Mouse (Mus musculus): ENCODE measurements around the gene Mast4. TPM values are rescaled to one million over a fixed set of nuclear protein-coding genes. Genes with fewer than 3 reads are reported as not detected.

Mast4 gene
- total and polyA plus RNA-seq, 3 experiments: 0.99 to 7.4 (median 6.1) TPM

- H3K36me3 ChIP-seq (replicated peaks in 1 of 2; ENCODE audit: control insufficient read depth in 1 of 2, insufficient read depth in 1 of 2, low read length in 1 of 2): peaks cover 28 to 33% of the 10 kb centered on the region in 2 experiments
- no peaks in the 10 kb centered on the region for H3K27me3 ChIP-seq (replicated peaks)
- H3K79me2 ChIP-seq (replicated peaks; ENCODE audit: control insufficient read depth, extremely low read depth, insufficient read depth, poor library complexity, severe bottlenecking): no peaks in the 10 kb centered on the region
- H3K27ac ChIP-seq (ENCODE audit: insufficient read depth, low read depth): no peak overlapping the region
- no peak overlapping the region for H3K4me3 ChIP-seq (replicated peaks in 1 of 3; ENCODE audit: low read depth in 2 of 3, low read length in 2 of 3, poor library complexity in 1 of 3)
- no peak overlapping the region for H3K9ac ChIP-seq (ENCODE audit: insufficient read depth, low read depth)
- in situ Hi-C loops (cut with MboI; ENCODE audit: low pct_ligation_motif_present, low pct_unique_long_range_greater_than_20kb, low sequenced_read_pairs): no loop called here
- no peak overlapping the region for H3K4me2 ChIP-seq (ENCODE audit: insufficient read depth, low read depth, poor library complexity, severe bottlenecking)
- dilution Hi-C loops (cut with MboI; ENCODE audit: extremely low pct_ligation_motif_present, extremely low pct_unique_long_range_greater_than_20kb, low sequenced_read_pairs): no loop called here
- TF ChIP-seq PAX5 (IDR thresholded peaks at IDR 0.05; ENCODE audit: low read length): no peak
- TF ChIP-seq MAFK (IDR thresholded peaks at IDR 0.05; ENCODE audit: insufficient replicate concordance, low read length): no peak
- TF ChIP-seq RAD21 (IDR thresholded peaks at IDR 0.05; ENCODE audit: low read depth, low read length): no peak
- no peak for TF ChIP-seq MEF2A (IDR thresholded peaks at IDR 0.05; ENCODE audit: borderline replicate concordance, low read depth, low read length)
- no peak for TF ChIP-seq CHD1 (IDR thresholded peaks at IDR 0.05; ENCODE audit: low read depth, low read length)
- TF ChIP-seq JUN (IDR thresholded peaks at IDR 0.05; ENCODE audit: insufficient read depth, low read depth, low read length): no peak
- no peak for TF ChIP-seq NELFE (IDR thresholded peaks at IDR 0.05; ENCODE audit: low read depth, low read length)
- no peak for TF ChIP-seq UBTF (IDR thresholded peaks at IDR 0.05; ENCODE audit: low read depth, low read length)
- TF ChIP-seq CTCF (conservative IDR thresholded peaks at IDR 0.05 in 1 of 2, IDR thresholded peaks at IDR 0.05 in 1 of 2; ENCODE audit: low read depth in 2 of 2, low read length in 2 of 2): no peak
- no peak for TF ChIP-seq EP300 (IDR thresholded peaks at IDR 0.05; ENCODE audit: low read length)
- no peak for TF ChIP-seq ZMIZ1 (IDR thresholded peaks at IDR 0.05; ENCODE audit: low read depth, low read length)
- no peak for TF ChIP-seq NRF1 (IDR thresholded peaks at IDR 0.05; ENCODE audit: low read depth, low read length)
- TF ChIP-seq USF2 (conservative IDR thresholded peaks at IDR 0.05; ENCODE audit: low read depth, low read length): no peak
- no peaks in the 10 kb centered on the region for H3K9me3 ChIP-seq (replicated peaks; ENCODE audit: low read length)
- no peaks in the 10 kb centered on the region for H3K4me1 ChIP-seq (ENCODE audit: control insufficient read depth in 1 of 2, insufficient read depth in 2 of 2)
- DNase-seq (ENCODE audit: extremely low read depth): no peak
These were observed 543.6 kb downstream of the Mast4 start for GRCm38 (mm10) chr13:102790601-102791155.

GRCm38 (mm10) chr13:102786666-102787230, 547.5 kb downstream of the Mast4 start:
- in situ Hi-C loops (cut with MboI; ENCODE audit: low pct_ligation_motif_present, low pct_unique_long_range_greater_than_20kb, low sequenced_read_pairs): no loop called here
- H3K36me3 ChIP-seq (replicated peaks in 1 of 2; ENCODE audit: control insufficient read depth in 1 of 2, insufficient read depth in 1 of 2, low read length in 1 of 2): peaks cover 14 to 18% of the 10 kb centered on the region in 2 experiments
- no peak for DNase-seq (ENCODE audit: extremely low read depth)
- no peak for TF ChIP-seq ZNF384 (IDR thresholded peaks at IDR 0.05; ENCODE audit: low read depth, low read length)
- TF ChIP-seq USF2 (conservative IDR thresholded peaks at IDR 0.05; ENCODE audit: low read depth, low read length): no peak
- TF ChIP-seq CTCF (conservative IDR thresholded peaks at IDR 0.05 in 1 of 2, IDR thresholded peaks at IDR 0.05 in 1 of 2; ENCODE audit: low read depth in 2 of 2, low read length in 2 of 2): no peak
- TF ChIP-seq IRF4 (IDR thresholded peaks at IDR 0.05; ENCODE audit: low read depth, low read length): no peak
- no peak for TF ChIP-seq GABPA (IDR thresholded peaks at IDR 0.05; ENCODE audit: insufficient replicate concordance, low read depth, low read length)
- TF ChIP-seq E2F4 (IDR thresholded peaks at IDR 0.05; ENCODE audit: insufficient replicate concordance, low read depth, low read length): no peak
- no peak for TF ChIP-seq ZKSCAN1 (IDR thresholded peaks at IDR 0.05; ENCODE audit: borderline replicate concordance, low read depth, low read length)
- no peak for TF ChIP-seq ZMIZ1 (IDR thresholded peaks at IDR 0.05; ENCODE audit: low read depth, low read length)
- no peak for TF ChIP-seq RCOR1 (conservative IDR thresholded peaks at IDR 0.05; ENCODE audit: low read depth, low read length)
- TF ChIP-seq EP300 (IDR thresholded peaks at IDR 0.05; ENCODE audit: low read length): no peak
- no peak for TF ChIP-seq MEF2A (IDR thresholded peaks at IDR 0.05; ENCODE audit: borderline replicate concordance, low read depth, low read length)
- no peak for TF ChIP-seq MAX (IDR thresholded peaks at IDR 0.05; ENCODE audit: low read length)
- no peak for TF ChIP-seq ZC3H11A (IDR thresholded peaks at IDR 0.05; ENCODE audit: low read depth, low read length)
- TF ChIP-seq HCFC1 (IDR thresholded peaks at IDR 0.05; ENCODE audit: low read depth, low read length): no peak
- no peak for TF ChIP-seq UBTF (IDR thresholded peaks at IDR 0.05; ENCODE audit: low read depth, low read length)
- no peak for TF ChIP-seq TBP (conservative IDR thresholded peaks at IDR 0.05; ENCODE audit: low read depth, low read length)
- TF ChIP-seq POLR2A (IDR thresholded peaks at IDR 0.05; ENCODE audit: low read depth, low read length): no peak
- no peak for TF ChIP-seq ELF1 (IDR thresholded peaks at IDR 0.05; ENCODE audit: low read depth, low read length)
- H3K79me2 ChIP-seq (replicated peaks; ENCODE audit: control insufficient read depth, extremely low read depth, insufficient read depth, poor library complexity, severe bottlenecking): no peaks in the 10 kb centered on the region
- H3K27ac ChIP-seq (ENCODE audit: insufficient read depth, low read depth): no peak overlapping the region
- H3K4me3 ChIP-seq (replicated peaks in 1 of 3; ENCODE audit: low read depth in 2 of 3, low read length in 2 of 3, poor library complexity in 1 of 3): no peak overlapping the region
- no peaks in the 10 kb centered on the region for H3K4me1 ChIP-seq (ENCODE audit: control insufficient read depth in 1 of 2, insufficient read depth in 2 of 2)
- H3K9me3 ChIP-seq (replicated peaks; ENCODE audit: low read length): no peaks in the 10 kb centered on the region
- H3K27me3 ChIP-seq (replicated peaks): no peaks in the 10 kb centered on the region
- no peak overlapping the region for H3K4me2 ChIP-seq (ENCODE audit: insufficient read depth, low read depth, poor library complexity, severe bottlenecking)
- dilution Hi-C loops (cut with MboI; ENCODE audit: extremely low pct_ligation_motif_present, extremely low pct_unique_long_range_greater_than_20kb, low sequenced_read_pairs): no loop called here
- no peak overlapping the region for H3K9ac ChIP-seq (ENCODE audit: insufficient read depth, low read depth)

All from CH12.LX (cell line).